Mouse (Mus musculus) heart, embryonic 12.5 days (tissue): Measurements from ENCODE around the gene Nanog. TPM values are rescaled to one million over a fixed set of nuclear protein-coding genes. Genes with fewer than 3 reads are reported as not detected.
A peak's percentile ranks its signal among the peaks of the same experiment; 100 is the strongest.

Source experiments
- ATAC-seq: fragments of 200-750 bp; cut with Nextera tagmentation; 2 replicates; pipeline ENCODE4 v1.8.0; 2017; ENCODE audit warnings: moderate TSS enrichment, moderate library complexity; ENCODE audit not compliant: insufficient number of reproducible peaks, low FRiP score
- H3K27ac ChIP-seq: fragments of 300-500 bp; sonication (generic); 2 replicates; pipeline ENCODE4 v1.5.1; 2016; ENCODE audit warnings: mild to moderate bottlenecking, moderate library complexity; ENCODE audit not compliant: poor library complexity, severe bottlenecking
- H3K27me3 ChIP-seq: fragments of 300-500 bp; sonication (generic); replicated peaks from 2 replicates; pipeline ENCODE4 v1.6.1; 2016; ENCODE audit warnings: mild to moderate bottlenecking, moderate library complexity
- H3K36me3 ChIP-seq: fragments of 300-500 bp; sonication (generic); 2 replicates; pipeline ENCODE4 v1.6.1; 2016; ENCODE audit warnings: mild to moderate bottlenecking, moderate library complexity
- H3K4me1 ChIP-seq: fragments of 300-500 bp; sonication (generic); replicated peaks from 2 replicates; pipeline ENCODE4 v1.6.1; 2016; ENCODE audit warnings: mild to moderate bottlenecking
- H3K4me2 ChIP-seq: fragments of 300-500 bp; sonication (generic); 2 replicates; pipeline ENCODE4 v1.6.1; 2016; ENCODE audit warnings: mild to moderate bottlenecking, moderate library complexity
- H3K4me3 ChIP-seq: fragments of 300-500 bp; sonication (generic); 2 replicates; pipeline ENCODE4 v1.5.1; 2016; ENCODE audit warnings: mild to moderate bottlenecking
- H3K9ac ChIP-seq: fragments of 300-500 bp; sonication (generic); 2 replicates; pipeline ENCODE4 v1.6.1; 2016; ENCODE audit warnings: mild to moderate bottlenecking, moderate library complexity
- H3K9me3 ChIP-seq: fragments of 300-500 bp; sonication (generic); replicated peaks from 2 replicates; pipeline ENCODE4 v1.6.1; 2016; ENCODE audit warnings: mild to moderate bottlenecking, moderate library complexity
- WGBS: fragments of 180-500 bp; shearing (Covaris S2); methylation state at CpG from one replicate; pipeline ENCODE4 v1.1.7; 2016; 5-methylcytosine and 5-hydroxymethylcytosine counted together
- polyA plus RNA-seq: library from polyadenylated mRNA; unstranded; fragments of >200 nt; fragmentation: Nextera tagmentation; extraction: Ambion mirVana; gene quantifications from 2 replicates; pipeline ENCODE4 v1.2.1, GENCODE M21; 2016

The Nanog gene
- polyA plus RNA-seq: 0.49 and 0.86 TPM in 2 replicates

DNA sequence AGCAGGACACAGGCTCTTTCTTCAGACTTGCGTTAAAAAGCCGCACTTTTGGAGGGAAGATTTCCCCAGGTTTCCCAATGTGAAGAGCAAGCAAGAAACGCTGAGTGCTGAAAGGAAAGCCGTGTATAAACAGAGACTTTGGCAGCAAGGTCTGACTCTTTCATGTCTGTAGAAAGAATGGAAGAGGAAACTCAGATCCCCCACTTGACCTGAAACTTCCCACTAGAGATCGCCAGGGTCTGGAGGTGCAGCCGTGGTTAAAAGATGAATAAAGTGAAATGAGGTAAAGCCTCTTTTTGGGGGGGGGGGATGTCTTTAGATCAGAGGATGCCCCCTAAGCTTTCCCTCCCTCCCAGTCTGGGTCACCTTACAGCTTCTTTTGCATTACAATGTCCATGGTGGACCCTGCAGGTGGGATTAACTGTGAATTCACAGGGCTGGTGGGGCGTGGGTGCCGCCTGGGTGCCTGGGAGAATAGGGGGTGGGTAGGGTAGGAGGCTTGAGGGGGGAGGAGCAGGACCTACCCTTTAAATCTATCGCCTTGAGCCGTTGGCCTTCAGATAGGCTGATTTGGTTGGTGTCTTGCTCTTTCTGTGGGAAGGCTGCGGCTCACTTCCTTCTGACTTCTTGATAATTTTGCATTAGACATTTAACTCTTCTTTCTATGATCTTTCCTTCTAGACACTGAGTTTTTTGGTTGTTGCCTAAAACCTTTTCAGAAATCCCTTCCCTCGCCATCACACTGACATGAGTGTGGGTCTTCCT, at the start of gene Nanog:
TSS of gene Nanog (plus strand) at position 454 of the 765 bp plus-strand sequence.
- no peak within 1 kb of the TSS for H3K9ac ChIP-seq
- H3K4me3 ChIP-seq: no peak within 1 kb of the TSS
- H3K4me2 ChIP-seq: no peak within 1 kb of the TSS
- no peak for ATAC-seq
- 16% methylated on average over 12 of the region's 12 CpGs for WGBS
- no peak within 1 kb of the TSS for H3K27ac ChIP-seq
- no peaks in the 10 kb centered on the region for H3K9me3 ChIP-seq
- H3K4me1 ChIP-seq: peaks cover 9% of the 10 kb centered on the region; the same call in 1 of the 2 replicates
- H3K36me3 ChIP-seq: no peaks in the 10 kb centered on the region
- peaks cover 32% of the 10 kb centered on the region for H3K27me3 ChIP-seq

DNA sequence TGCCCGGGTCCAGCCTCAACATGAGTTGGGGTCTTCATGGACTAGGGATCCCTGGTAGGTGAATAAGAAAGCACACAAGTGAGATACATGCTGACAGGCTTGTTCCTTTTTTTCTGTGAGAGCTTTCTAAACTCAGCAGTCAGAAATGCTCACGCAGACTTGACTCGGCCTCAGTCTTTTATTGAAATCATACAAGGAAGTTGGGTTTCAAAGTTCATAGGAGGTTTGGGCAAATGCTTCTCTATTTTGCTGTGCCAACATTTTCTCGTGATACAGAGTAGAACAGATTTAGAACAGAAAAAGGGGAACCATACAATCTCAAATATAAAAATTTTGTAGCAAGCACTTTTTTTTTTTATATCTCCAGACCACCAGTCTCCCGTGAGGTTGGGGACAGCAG, 49.7 kb upstream of the Nanog start:
- no peak overlapping the region for H3K4me3 ChIP-seq
- H3K4me1 ChIP-seq: no peaks in the 10 kb centered on the region; the same call in 1 of the 2 replicates
- 0 out of 2 replicates have a peak, but pooled peaks cover 10% of the 10 kb centered on the region for H3K27me3 ChIP-seq
- no peak overlapping the region for H3K27ac ChIP-seq
- H3K9me3 ChIP-seq: no peaks in the 10 kb centered on the region
- no peak for ATAC-seq
- H3K9ac ChIP-seq: no peak overlapping the region
- no peaks in the 10 kb centered on the region for H3K36me3 ChIP-seq
- 71% methylated on average over 5 of the region's 5 CpGs for WGBS
- H3K4me2 ChIP-seq: no peak overlapping the region

DNA sequence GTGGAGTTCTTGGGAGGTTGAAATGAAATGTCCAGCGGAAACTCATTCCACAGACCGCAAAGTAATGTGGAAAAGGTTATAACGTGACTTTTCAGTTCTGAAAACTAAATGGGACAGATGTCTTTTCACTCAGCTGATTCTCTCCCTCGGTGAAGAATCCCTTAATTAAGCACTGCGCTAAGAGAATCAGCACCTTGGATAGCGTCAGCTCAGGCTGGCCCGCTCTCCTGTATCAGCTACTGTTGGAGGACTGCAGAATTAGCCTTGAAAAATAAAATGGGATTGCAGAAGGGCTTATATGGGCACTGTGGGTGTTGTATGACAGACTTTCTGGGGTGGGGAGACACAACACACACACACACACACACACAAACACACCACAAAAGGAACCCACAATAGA, 47.7 kb upstream of the Nanog start:
- no peak for ATAC-seq
- Histone ChIP-seq H3K4me1 (peaks cover 8% of the 10 kb centered on the region), H3K4me3 (no peak overlapping the region), H3K9ac (no peak overlapping the region), H3K4me2 (no peak overlapping the region), H3K27ac (no peak overlapping the region), H3K27me3 (peaks cover 22% of the 10 kb centered on the region), H3K36me3 (no peaks in the 10 kb centered on the region), H3K9me3 (no peaks in the 10 kb centered on the region)
- 10% methylated on average over 7 of the region's 7 CpGs for WGBS

DNA sequence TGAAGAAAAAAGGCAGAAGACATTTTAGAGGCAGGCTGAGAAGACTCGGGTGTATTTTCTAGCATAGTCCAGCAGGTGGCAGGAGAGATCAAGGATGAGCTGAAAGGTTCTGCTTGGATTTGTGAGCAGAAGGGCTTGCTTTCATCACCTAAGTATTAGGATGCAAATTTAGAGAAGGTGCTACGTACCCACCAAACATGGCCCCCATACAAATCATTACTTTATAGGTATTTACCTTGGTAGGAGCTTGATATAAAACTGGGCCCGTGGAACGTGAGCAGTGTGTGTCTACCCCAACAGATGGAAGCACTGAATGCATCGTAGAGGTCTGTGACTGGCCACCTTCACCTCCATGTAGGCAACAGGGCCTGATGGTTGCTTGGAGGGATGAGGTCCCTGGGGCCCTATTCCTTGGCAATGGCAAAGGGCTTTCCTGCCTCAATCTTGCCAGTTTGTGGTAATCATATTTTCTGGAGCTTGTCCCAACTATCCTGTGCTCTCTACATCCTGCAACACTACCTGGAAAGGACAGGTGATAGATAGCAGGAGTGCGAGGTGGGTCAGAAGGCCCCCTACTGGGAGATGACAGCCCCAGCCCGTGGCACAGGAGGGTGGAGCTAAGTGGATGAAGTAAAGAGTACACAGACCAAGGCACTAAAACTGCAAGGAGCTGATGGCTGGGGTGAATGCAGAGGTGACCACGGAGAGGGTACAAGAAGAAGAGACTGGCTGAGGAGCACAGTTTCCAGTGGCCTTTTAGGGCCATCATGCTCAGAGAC, 46.5 kb upstream of the Nanog start:
- no peak for ATAC-seq
- H3K9ac ChIP-seq: no peak overlapping the region
- no peak overlapping the region for H3K27ac ChIP-seq
- H3K36me3 ChIP-seq: no peaks in the 10 kb centered on the region
- peaks cover 8% of the 10 kb centered on the region for H3K4me1 ChIP-seq
- no peaks in the 10 kb centered on the region for H3K9me3 ChIP-seq
- 35% methylated on average over 8 of the region's 8 CpGs for WGBS
- peaks cover 25% of the 10 kb centered on the region for H3K27me3 ChIP-seq
- no peak overlapping the region for H3K4me2 ChIP-seq
- H3K4me3 ChIP-seq: no peak overlapping the region

DNA sequence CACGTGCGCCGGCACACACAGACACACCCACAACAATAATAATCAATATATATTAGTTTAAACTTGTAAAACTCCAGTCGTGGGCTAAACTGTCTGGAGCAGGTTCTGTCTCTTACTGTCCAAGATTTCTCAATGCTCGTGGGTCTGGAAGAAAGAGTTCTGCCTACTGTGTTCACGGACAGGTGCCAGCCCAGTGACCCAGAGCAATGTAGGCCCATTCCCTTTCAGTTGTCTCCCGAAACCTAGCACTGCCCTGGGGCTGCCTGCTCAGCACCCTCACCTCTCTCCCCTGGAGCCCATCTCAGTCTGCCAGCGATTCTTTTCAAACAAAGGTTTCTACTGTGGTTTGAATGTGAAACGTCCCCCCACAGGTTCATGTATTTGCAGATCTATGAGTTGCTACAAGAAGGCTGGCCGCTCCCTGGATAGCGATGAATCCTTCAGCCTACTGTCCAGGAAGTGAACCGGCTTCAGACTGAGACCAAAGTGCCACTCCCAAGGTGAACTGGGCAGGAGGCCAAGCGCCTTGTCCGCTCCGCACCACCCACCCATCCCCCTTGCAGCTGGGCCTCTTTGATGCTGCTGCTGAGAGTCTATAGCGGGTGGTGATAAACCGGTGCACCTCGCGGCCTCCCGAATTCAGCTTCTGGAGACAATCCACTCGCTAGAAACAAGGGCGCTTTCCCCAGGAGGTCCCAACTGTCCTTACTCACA, 44.6 kb upstream of the Nanog start:
- Histone ChIP-seq H3K4me1 (peaks cover 14% of the 10 kb centered on the region), H3K9ac (no peak overlapping the region), H3K9me3 (no peaks in the 10 kb centered on the region), H3K4me3 (no peak overlapping the region), H3K4me2 (peak overlapping the region; percentile 39), H3K27me3 (peaks cover 27% of the 10 kb centered on the region), H3K27ac (no peak overlapping the region), H3K36me3 (no peaks in the 10 kb centered on the region)
- 31% methylated on average over 22 of the region's 22 CpGs for WGBS
- ATAC-seq: no peak

DNA sequence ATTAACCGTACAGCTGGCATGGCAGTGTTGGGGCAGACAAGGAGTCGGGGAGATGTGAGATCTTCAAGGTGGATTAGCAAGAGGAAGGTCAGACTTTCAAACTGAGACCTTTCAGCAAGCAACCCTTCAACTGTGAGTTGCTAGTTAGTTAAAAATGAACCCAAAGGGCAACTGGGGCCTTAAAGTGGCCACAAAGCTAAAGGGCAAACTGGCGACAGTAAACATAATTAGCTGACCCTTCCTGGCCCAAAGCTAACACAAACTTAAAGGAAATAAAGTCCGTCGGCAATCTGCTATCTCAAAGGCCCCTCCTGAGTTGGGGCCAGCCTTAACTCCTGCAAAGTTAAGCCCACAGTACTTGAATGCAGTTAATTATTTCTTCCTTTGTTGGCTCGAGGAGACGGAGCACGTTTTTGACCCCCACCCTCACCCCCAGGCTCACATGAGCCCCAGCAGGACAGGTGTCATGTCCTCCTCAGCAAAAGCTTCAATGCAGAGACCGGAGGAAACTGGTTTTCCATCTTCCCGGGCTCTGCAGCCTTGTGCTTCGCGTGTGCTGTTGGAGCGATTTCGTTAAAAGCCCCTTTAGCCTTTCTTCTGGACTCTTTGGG, 43.6 kb upstream of the Nanog start:
- H3K4me3 ChIP-seq: no peak overlapping the region
- H3K9me3 ChIP-seq: no peaks in the 10 kb centered on the region
- H3K9ac ChIP-seq: no peak overlapping the region
- H3K4me1 ChIP-seq: peaks cover 14% of the 10 kb centered on the region
- H3K27me3 ChIP-seq: peaks cover 30% of the 10 kb centered on the region
- 43% methylated on average over 14 of the region's 14 CpGs for WGBS
- H3K36me3 ChIP-seq: no peaks in the 10 kb centered on the region
- no peak overlapping the region for H3K4me2 ChIP-seq
- H3K27ac ChIP-seq: no peak overlapping the region
- no peak for ATAC-seq

DNA sequence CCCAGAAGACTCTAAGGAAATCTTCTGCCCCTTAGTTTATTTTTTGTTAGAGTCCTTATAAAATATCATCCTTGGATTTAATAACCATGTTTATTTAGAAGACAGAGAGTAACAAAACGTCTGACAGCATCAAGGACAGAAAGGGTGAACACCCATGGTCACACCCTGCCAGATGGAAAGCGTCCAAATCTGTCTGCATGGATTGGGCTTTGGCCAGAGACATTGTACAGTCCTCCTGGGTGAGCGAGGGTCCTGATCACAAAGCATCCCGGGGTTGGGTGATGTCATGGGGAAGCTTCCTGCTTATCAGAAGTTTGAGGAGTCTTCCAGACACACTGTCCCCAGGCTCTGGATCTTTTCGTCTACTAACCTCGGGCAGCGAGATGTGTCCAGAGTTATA, 41.4 kb upstream of the Nanog start:
- H3K4me3 ChIP-seq: no peak overlapping the region
- no peaks in the 10 kb centered on the region for H3K36me3 ChIP-seq
- no peak overlapping the region for H3K27ac ChIP-seq
- WGBS: 29% methylated on average over 7 of the region's 7 CpGs
- no peaks in the 10 kb centered on the region for H3K9me3 ChIP-seq
- H3K9ac ChIP-seq: no peak overlapping the region
- H3K27me3 ChIP-seq: peaks cover 30% of the 10 kb centered on the region
- H3K4me1 ChIP-seq: peaks cover 18% of the 10 kb centered on the region
- no peak overlapping the region for H3K4me2 ChIP-seq
- no peak for ATAC-seq

DNA sequence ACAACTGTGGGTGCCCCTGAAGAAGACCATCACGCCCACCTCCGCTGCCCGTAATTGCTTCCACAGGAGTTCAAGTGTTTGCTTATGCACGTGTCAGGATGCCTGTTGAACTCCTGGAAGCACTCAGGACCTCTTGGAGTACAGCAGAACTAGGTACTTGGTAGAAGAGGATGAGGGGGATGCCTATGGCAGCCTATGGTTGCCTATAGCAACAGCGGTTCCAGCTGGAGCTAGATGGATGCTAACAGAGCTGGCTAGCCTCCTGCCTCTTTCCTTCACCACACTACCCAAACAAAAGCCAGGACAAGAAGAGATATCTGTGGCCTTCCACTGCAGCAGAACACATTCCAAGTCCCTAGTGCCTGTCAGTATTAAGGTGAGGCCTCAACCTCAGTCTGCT, 39.6 kb upstream of the Nanog start:
- no peak overlapping the region for H3K9ac ChIP-seq
- peaks cover 17% of the 10 kb centered on the region for H3K4me1 ChIP-seq
- no peak for ATAC-seq
- no peak overlapping the region for H3K4me3 ChIP-seq
- 75% methylated on average over 5 of the region's 5 CpGs for WGBS
- H3K27ac ChIP-seq: no peak overlapping the region
- peaks cover 20% of the 10 kb centered on the region for H3K27me3 ChIP-seq
- H3K4me2 ChIP-seq: no peak overlapping the region
- no peaks in the 10 kb centered on the region for H3K36me3 ChIP-seq
- H3K9me3 ChIP-seq: no peaks in the 10 kb centered on the region

DNA sequence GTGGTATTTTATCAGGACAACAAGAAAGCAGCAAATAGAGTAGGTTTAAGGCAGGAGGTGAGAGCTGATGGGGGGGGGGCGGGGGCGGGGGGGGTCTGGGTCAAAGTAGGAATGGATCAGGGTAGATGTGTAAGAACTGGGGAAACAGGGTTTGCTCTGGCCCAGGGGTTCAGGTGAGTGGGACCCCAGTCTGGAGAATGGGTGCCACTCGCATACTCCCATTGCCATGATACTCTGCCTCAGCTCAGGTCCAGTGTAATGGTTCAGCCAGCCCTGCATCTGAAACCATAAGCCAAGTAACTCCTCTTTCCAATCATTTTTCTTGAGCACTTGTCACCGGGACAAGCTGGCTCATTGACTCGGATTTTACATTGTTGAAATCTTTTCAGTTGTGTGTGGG, 38.5 kb upstream of the Nanog start:
- ATAC-seq: no peak
- peaks cover 14% of the 10 kb centered on the region for H3K27me3 ChIP-seq
- no peak overlapping the region for H3K4me3 ChIP-seq
- no peak overlapping the region for H3K4me2 ChIP-seq
- peaks cover 9% of the 10 kb centered on the region; the same call in 1 of the 2 replicates for H3K4me1 ChIP-seq
- no peaks in the 10 kb centered on the region for H3K9me3 ChIP-seq
- H3K36me3 ChIP-seq: no peaks in the 10 kb centered on the region
- 74% methylated on average over 5 of the region's 5 CpGs for WGBS
- no peak overlapping the region for H3K27ac ChIP-seq
- H3K9ac ChIP-seq: no peak overlapping the region

DNA sequence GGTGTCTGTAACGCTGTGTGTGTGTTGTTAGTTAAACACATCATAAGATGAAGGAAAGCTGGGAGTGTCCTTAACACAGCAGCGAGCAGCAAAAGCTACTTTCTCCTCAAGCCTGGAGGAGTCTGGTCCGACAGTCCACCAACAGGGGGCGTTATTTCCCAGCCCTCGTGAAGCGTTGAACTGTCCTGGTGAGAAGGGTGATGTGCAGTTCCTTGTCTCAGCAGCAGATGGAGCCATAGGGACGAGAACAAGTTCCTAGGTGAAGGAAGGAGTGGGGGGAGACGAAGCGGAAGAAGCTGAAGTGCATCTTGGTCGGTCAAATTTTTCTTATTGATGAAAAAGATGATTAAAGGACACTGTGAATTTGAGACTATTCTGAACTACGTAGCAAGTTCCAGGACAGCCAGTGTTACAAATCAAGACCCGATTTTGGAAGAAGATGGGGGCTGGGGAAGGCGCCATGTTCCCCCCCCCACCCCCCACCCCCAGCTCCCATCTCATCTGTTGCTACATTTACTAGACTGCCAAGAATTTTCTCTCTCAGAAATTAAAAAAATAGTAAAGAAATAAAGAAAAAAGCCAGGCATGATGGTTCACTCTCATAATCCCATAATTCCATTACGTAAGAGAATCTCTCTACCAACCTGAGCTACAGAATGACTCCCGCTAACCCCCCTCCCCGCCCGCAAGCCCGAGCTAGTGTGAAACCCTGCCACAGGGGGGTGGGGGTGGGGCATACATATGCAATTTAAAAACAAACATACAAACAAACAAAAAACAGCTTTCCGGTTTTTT, 37.7 kb upstream of the Nanog start:
- Histone ChIP-seq H3K4me1 (peaks cover 9% of the 10 kb centered on the region; the same call in 1 of the 2 replicates), H3K4me3 (peak overlapping the region; percentile 51), H3K27me3 (peaks cover 7% of the 10 kb centered on the region), H3K4me2 (peak overlapping the region; percentile 82), H3K27ac (no peak overlapping the region), H3K36me3 (no peaks in the 10 kb centered on the region), H3K9ac (peak overlapping the region; percentile 52; the same call in 1 of the 2 replicates), H3K9me3 (no peaks in the 10 kb centered on the region)
- WGBS: 8% methylated on average over 19 of the region's 19 CpGs
- peak; percentile 72 for ATAC-seq
